Mouse (Mus musculus) thymus, postnatal 36 days (tissue): Measurements from ENCODE around the gene Mfn1.

ENCODE experiments used
- DNase-seq, 2 experiments: peaks; one replicate each; pipeline ENCODE4 v3.0.0; 2022; ENCODE audit warnings: mixed read lengths in 2 of 2

Mfn1 gene

GRCm38 (mm10) chr3:32510375-32511190 lies 18.7 kb upstream of the Mfn1 start:
- DNase-seq, result peak; percentile 92 to 94

DNA sequence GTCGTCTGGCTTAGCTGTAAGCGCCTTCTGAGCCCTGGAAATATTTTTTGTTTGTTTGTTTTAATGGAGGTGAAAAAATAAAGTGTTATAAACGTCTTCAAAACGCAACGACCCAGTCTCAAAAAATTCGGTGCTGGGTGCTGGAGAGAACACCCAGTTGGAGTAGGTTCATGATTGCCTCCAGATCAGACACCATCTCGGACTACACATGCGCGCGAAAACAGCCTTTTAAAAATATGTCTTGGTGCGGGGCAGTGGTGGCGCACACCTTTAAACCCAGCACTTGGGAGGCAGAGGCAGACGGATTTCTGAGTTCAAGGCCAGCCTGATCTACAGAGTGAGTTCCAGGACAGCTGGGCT lies 18.1 kb upstream of the Mfn1 start:
- peak; percentile 5 to 14 for DNase-seq

DNA sequence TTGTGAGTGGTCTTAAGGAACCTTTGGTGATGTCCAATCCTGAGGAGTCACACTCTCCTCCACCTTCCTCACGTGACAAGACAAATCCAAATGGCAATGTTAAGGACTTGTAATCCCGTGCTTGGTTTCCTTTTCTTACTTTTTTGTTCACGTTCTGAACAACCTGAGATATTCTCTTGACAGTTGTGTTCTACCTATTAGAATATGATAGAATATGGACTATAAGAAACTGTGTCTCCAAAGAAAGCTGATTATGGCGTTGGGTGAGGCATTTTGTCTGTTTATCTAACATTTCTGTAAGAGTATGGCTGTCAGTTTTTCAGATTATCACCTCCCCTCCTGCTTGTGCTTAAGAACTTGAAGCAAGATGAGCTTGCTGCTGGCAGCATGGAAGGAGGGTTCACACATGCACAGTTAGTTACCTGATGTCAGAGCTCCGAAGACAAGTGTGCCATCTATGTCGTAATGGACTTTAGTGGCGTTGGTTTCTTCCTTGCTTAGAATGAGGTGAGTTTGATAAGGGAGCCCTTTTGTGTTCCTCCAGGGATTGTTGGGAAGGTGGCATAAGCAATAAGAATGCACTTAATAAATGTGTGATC lies 16.5 kb upstream of the Mfn1 start:
- no peak for DNase-seq

- DNase-seq, result no peak
Measured at GRCm38 (mm10) chr3:32513528-32513927, 15.7 kb upstream of the Mfn1 start.

- DNase-seq, result no peak
Measured at GRCm38 (mm10) chr3:32527181-32527580, 2.1 kb upstream of the Mfn1 start.

- no peak for DNase-seq
Measured at GRCm38 (mm10) chr3:32530041-32530440, 776 bp downstream of the Mfn1 start.

- DNase-seq, result no peak
Measured at GRCm38 (mm10) chr3:32535692-32536091, 6.4 kb downstream of the Mfn1 start.

- no peak for DNase-seq
Measured at GRCm38 (mm10) chr3:32537556-32537955, 8.3 kb downstream of the Mfn1 start.

DNA sequence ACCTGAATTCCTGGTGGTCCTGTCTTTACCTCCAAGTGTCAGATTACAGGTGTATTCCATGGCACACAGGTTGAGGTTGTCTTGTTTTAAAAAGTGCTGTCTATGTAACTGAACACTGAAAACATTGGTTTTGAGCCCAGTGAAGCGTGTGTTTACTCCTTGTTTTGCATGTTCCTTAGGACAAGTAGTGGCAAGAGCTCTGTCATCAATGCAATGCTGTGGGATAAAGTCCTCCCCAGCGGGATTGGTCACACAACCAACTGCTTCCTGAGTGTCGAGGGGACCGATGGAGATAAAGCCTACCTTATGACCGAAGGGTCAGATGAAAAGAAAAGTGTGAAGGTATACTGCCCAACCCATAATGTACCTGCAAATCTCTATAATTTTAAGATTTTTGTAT lies 8.8 kb downstream of the Mfn1 start:
- no peak for DNase-seq

DNA sequence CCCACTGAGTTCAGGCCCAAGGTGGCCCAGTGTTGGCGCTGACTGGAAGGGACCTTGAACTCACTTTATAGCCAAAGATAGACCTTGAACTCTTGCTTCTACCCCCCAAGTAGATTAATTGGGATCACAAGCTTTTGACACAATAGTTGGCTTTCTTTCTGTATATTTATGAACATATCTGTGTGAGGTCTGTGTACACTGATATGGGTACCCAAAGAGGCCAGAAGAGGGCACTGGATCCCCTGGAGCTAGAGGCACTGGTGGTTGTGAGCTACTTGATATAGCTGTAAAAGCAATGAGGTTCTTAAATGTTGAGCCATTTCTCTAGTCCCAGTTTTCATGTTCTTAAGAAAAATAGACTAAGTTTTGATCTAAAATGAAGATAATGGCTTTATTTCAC lies 23.8 kb downstream of the Mfn1 start:
- peak; percentile 16 to 28 for DNase-seq

- no peak for DNase-seq
Measured at GRCm38 (mm10) chr3:32563401-32563800, 34.1 kb downstream of the Mfn1 start.

DNA sequence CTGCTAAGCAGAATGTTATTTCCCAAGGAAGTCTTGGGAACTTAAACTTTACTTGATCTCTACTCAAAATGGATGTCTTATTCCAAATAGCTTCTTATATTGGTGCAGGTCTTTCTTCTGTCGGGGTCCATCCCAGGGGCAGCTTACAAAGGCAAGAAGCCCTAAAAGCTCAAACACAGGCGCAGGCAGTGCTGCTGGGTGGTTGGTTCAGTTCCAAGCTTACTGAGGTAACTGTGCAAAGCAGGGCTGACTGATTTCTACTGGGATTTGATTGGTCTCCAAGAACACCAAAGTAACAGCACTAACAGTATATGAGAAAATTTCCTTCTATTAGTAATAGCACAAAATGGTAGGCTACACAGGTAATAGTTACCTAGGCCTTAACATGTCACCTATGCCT lies 43.8 kb downstream of the Mfn1 start:
- DNase-seq, result no peak

DNA sequence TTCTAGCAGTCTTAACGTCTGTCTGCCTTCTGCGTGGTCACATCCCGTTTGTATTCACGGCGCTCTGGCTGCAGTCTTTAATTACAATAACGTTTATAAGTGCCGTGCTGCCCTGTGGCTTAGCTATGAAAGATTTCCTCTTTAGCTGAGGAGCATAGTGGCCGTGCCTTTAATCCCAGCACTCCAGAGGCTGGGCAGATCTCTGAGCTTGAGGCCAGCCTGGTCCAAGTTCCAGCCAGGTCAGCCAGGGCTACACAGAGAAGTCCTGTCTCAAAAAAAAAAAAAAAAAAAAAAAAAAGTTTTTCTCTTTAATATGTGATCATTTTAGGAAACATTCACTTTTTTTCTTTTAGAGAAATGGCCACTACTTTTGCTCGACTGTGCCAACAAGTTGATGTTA lies 44.6 kb downstream of the Mfn1 start:
- DNase-seq, result no peak

GRCm38 (mm10) chr3:32575151-32575550 lies 45.9 kb downstream of the Mfn1 start:
- no peak for DNase-seq

- no peak for DNase-seq
Measured at GRCm38 (mm10) chr3:32578772-32579171, 49.5 kb downstream of the Mfn1 start.

DNA sequence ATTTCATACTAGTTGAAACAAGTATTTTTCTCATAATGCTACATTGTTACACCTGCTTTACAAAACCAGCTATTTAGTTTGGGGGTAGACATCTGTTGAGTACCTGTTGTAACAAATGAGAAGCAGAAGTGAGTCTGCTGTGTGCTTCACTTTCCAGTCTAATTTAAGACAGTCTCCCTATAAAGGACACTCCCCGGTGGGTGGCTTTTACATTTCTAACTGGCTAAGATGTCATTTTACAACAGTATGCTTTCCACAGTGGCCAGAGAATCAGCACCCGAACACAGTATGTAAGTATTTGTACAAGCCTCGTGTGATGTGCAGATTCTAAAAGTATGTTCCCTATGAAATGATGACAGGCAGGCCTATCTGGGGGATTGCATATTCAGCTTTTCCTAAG lies 51.5 kb downstream of the Mfn1 start:
- no peak for DNase-seq

GRCm38 (mm10) chr3:32581911-32582310 lies 52.6 kb downstream of the Mfn1 start:
- no peak for DNase-seq

GRCm38 (mm10) chr3:32583489-32583888 lies 54.2 kb downstream of the Mfn1 start:
- no peak for DNase-seq

DNA sequence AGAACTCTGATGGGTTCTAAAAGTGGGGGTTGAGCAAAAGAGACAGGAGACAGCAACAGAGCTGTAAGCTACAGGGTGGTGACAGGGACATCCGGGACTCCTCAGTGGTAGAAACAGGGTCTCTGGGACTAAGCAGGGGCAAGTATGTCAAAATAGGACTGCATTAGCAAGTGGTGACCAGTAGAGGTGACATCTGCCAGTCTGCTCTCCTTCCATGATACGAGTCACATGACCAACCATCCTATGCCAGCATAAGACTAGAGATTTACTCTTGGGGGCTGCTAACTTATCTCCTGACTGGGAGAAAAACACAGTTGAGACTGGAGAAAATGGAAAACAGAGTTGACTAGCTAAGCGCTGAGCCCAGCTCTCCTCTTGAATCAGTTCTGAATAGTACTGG lies 57.0 kb downstream of the Mfn1 start:
- no peak for DNase-seq

GRCm38 (mm10) chr3:32595080-32595479 lies 65.8 kb downstream of the Mfn1 start:
- DNase-seq, result no peak

GRCm38 (mm10) chr3:32599328-32599727 lies 70.1 kb downstream of the Mfn1 start:
- no peak for DNase-seq

GRCm38 (mm10) chr3:32601055-32601454 lies 71.8 kb downstream of the Mfn1 start:
- DNase-seq, result no peak

GRCm38 (mm10) chr3:32609233-32609632 lies 80.0 kb downstream of the Mfn1 start:
- no peak for DNase-seq

GRCm38 (mm10) chr3:32610560-32610959 lies 81.3 kb downstream of the Mfn1 start:
- DNase-seq, result peak; percentile 30 to 41
